Mouse (Mus musculus) thymus, adult 2 months (tissue): Measurements from ENCODE around the gene Trpv2. TPM values are rescaled to one million over a fixed set of nuclear protein-coding genes. Genes with fewer than 3 reads are reported as not detected.
"Not testable (repeated sequence)": the region's sequence is repeated elsewhere in the genome, so short reads cannot be mapped to it uniquely, and the experiment has no call there.

ENCODE experiments used
- DNase-seq: peaks from one replicate; pipeline ENCODE4 v3.0.0; 2021
- H3K27ac ChIP-seq: fragments of 200-500 bp; 2 replicates; pipeline ENCODE4 v1.5.1; 2012; ENCODE audit warnings: low read length, control low read depth; ENCODE audit not compliant: control insufficient read depth, insufficient read depth
- H3K27me3 ChIP-seq: fragments of 200-500 bp; 2 replicates; pipeline ENCODE4 v1.6.1; 2012; ENCODE audit warnings: mild to moderate bottlenecking, low read length, moderate library complexity, mixed read lengths; ENCODE audit not compliant: control insufficient read depth, insufficient read depth
- H3K36me3 ChIP-seq: fragments of 200-500 bp; 2 replicates; pipeline ENCODE4 v1.6.1; 2012; ENCODE audit warnings: mild to moderate bottlenecking, low read length, moderate library complexity; ENCODE audit not compliant: control insufficient read depth, insufficient read depth
- H3K4me1 ChIP-seq: fragments of 200-500 bp; replicated peaks from 2 replicates; pipeline ENCODE4 v1.6.1; 2012; ENCODE audit warnings: low read length; ENCODE audit not compliant: control insufficient read depth, insufficient read depth
- H3K4me3 ChIP-seq: fragments of 200-500 bp; 2 replicates; pipeline ENCODE4 v1.5.1; 2012; ENCODE audit warnings: mild to moderate bottlenecking, low read length, control low read depth, moderate library complexity; ENCODE audit not compliant: control insufficient read depth, insufficient read depth
- CTCF ChIP-seq: fragments of 200-500 bp; IDR thresholded peaks from 2 replicates; pipeline ENCODE4 v1.5.1; 2012; ENCODE audit warnings: mild to moderate bottlenecking, control low read depth, low read length, moderate library complexity, borderline replicate concordance; ENCODE audit not compliant: control insufficient read depth, poor library complexity, insufficient read depth; ENCODE audit errors: extremely low read depth
- POLR2A ChIP-seq: fragments of 200-500 bp; IDR thresholded peaks from 2 replicates; pipeline ENCODE4 v1.6.1; 2012; ENCODE audit warnings: mild to moderate bottlenecking, low read length, control low read depth, moderate library complexity; ENCODE audit not compliant: control insufficient read depth, poor library complexity, insufficient read depth; ENCODE audit errors: extremely low read depth
- WGBS: fragments of 180-500 bp; shearing (Covaris S2); methylation state at CpG from one replicate; pipeline ENCODE4 v1.1.7; 2018; 5-methylcytosine and 5-hydroxymethylcytosine counted together
- polyA plus RNA-seq: library from polyadenylated mRNA; depleted of rRNA; stranded (reverse); fragments of >200 nt; gene quantifications from 2 replicates; pipeline ENCODE4 v1.2.3, GENCODE M21; 2012; rRNA removed

Gene Trpv2
- polyA plus RNA-seq, 1 experiment: 96.0 TPM

DNA sequence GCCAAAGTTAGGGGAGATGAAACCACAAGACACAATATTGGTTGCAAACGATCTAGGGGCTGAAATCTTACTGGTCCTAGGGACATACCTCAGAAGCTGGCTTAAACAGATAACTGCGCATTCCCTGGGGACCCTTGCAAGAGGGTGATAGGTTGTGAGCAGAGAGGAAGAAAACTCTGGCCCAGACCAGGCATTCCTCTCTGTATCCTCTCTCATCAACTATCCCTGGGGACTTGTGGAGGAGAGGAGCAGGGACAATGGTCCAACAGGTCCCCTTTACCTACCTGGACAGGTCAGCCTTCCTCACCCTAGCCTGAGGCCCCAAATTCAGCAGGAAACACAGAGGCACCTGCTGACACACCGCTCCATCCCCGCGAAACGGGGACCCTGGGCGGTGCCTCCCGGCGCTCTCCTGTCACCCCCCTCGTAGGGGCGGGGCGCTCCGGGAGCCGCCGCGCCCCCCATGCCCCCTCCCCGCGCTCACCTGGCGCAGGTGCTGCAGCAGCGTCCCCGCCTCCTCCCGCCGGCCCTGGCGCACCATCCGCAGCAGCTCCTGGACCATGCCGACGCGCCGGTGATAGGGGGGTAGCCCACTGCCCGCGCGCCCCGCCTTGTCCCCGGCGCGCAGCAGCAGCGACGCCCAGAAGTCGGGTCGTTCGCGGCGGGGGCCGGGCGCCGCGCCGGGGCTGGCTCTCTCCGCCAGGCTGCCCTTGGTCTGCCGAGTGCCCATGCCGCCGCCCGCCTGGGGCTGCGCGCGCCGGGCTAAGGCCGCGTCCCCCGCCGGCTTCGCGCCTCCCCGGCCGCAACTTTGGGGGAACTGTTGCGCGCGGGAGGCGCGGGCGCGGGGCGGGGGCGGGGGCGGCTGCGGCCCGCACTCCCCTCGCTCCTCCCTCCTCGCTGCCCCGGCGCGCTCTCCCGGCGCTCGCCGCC lies 73.6 kb downstream of the Trpv2 start, which contains the start of gene Lrrc75a:
Lrrc75a (minus strand) TSS at position 863 of the 930 bp plus-strand sequence.
- Histone ChIP-seq H3K4me3 (peak within 1 kb of the TSS; percentile 94), H3K36me3 (no peaks in the 10 kb centered on the region), H3K27me3 (no peaks in the 10 kb centered on the region), H3K4me1 (peaks cover 4% of the 10 kb centered on the region; the same call in 1 of the 2 replicates), H3K27ac (peak within 1 kb of the TSS; percentile 39)
- DNase-seq: peak; percentile 40
- WGBS: 2% methylated on average over 81 of the region's 86 CpGs
- TF ChIP-seq CTCF: no peak
- 0 out of 2 replicates have a peak, but pooled peaks have one; percentile 17 for TF ChIP-seq POLR2A

DNA sequence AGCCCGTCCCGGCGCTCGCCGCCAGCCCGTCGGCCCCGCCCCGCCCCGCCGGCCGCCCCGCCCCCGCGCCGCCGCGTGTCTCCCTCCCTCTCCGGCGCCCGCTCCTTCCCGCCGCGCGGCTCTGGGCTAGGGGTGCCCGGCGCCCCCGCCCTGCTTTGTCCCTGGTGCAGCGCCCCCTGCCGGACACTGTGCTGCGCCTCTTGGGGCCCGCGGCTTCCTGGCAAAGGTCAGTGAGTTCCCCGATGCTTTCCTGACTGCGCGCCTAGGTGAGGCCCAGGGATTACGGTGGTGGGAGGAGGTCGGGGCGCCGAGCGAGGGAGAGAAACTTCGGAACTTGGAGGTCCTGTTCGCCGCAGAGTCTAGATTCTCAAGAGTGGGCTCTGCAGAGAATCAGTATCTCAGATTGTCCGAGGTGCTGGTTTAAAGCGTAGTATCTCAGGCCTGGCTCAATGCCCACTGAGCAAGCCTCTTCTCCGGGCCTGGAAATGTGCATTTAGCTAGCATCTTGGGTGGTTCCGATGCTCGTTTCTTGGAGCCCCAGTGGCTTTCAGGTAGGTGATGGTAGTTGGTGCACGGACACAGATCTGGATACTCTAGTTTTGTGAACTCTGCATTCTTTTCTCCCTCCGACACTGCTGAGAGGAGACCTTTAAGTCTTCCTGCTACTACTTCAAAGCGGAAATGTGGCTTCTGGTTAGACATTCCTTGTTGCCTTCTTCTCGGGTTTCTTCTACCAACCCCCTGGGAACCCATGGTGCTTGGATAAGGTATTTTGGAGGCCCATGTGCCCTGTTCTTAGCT lies 74.5 kb downstream of the Trpv2 start, which contains the start of gene Mmgt2:
Mmgt2 (plus strand) TSS at position 74 of the 801 bp plus-strand sequence.
- TF ChIP-seq POLR2A (no peak), CTCF (peak; percentile 99)
- H3K36me3 ChIP-seq: no peaks in the 10 kb centered on the region
- peak; percentile 98 for DNase-seq
- peak within 1 kb of the TSS; percentile 94 for H3K4me3 ChIP-seq
- under 1% methylated on average over 41 of the region's 53 CpGs for WGBS
- H3K27ac ChIP-seq: peak within 1 kb of the TSS; percentile 39
- H3K4me1 ChIP-seq: peaks cover 4% of the 10 kb centered on the region; the same call in 1 of the 2 replicates
- H3K27me3 ChIP-seq: no peaks in the 10 kb centered on the region

DNA sequence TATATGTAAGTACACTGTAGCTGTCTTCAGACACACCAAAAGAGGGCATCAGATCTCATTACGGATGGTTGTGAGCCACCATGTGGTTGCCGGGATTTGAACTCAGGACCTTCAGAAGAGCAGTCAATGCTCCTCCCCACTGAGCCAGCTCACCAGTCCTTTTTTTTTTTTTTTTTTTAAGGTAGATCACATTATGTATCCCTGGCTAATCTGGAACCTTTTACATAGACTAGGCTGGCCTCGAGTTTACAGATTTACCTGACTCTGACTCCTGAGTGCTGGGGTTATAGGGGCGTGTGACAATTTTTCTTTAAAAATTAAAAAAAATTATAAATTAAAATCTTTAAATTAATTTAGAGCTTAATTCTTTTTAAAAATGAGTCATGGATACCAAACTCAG lies 75.5 kb downstream of the Trpv2 start:
- H3K27ac ChIP-seq, H3K4me3 ChIP-seq, H3K27me3 ChIP-seq, H3K4me1 ChIP-seq, DNase-seq, H3K36me3 ChIP-seq: not testable (repeated sequence)
- 87% methylated on average over 4 of the region's 4 CpGs for WGBS

Other genes starting within 250 kb of the Trpv2 start
- 8.4 and 10.5 TPM in 2 replicates for gene Pigl, start 116.0 kb upstream of the Trpv2 start, polyA plus RNA-seq
- 214 and 251 TPM in 2 replicates for gene Ncor1, start 115.9 kb upstream of the Trpv2 start, polyA plus RNA-seq
- gene Cenpv, start 35.2 kb upstream of the Trpv2 start, polyA plus RNA-seq: 12.9 and 13.7 TPM in 2 replicates
- 2,301 and 2,384 TPM in 2 replicates for gene Ubb, start 23.3 kb upstream of the Trpv2 start, polyA plus RNA-seq
- gene Lrrc75a, start 74.0 kb downstream of the Trpv2 start, polyA plus RNA-seq: 6.0 and 6.9 TPM in 2 replicates
- 43.0 and 47.5 TPM in 2 replicates for gene Mmgt2, start 74.2 kb downstream of the Trpv2 start, polyA plus RNA-seq
- gene Zfp287, start 157.4 kb downstream of the Trpv2 start, polyA plus RNA-seq: 1.9 and 2.0 TPM in 2 replicates
- gene Gm10428, start 178.6 kb downstream of the Trpv2 start, polyA plus RNA-seq: not detected in 2 replicates
- gene Zfp286, start 215.0 kb downstream of the Trpv2 start, polyA plus RNA-seq: 4.8 and 5.0 TPM in 2 replicates
- 7.4 and 9.0 TPM in 2 replicates for gene Trim16, start 245.7 kb downstream of the Trpv2 start, polyA plus RNA-seq